Comparison of ENCODE assay signal across 13 mouse cellular contexts in the genomic region with DNA sequence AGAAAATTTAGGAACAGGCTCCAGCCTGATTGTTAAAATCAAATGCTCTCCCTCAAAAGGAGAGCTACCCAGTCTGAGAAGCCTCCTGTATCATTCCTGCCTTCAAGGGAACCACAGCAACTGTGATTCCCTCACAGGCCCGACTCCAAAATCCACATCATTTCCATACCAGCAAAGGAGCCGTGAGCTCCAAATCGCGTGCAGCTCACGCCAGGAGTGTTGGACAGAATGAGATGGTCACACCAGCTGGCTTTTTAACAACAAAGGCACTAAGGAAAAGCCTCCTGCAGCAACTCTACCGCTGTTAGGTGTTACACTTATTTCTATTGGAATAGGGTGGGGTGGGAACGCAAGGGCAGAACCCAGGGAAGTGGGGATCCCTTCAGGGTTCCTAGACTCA.
DNase-seq lines count a peak whose midpoint lies in the region; ATAC-seq and TF ChIP-seq lines count a peak whose summit lies in the region.
"Had no signal": no experiment of that assay in that cellular context is flagged by ENCODE, and none has a peak within 500 bp of the region (broad histone marks: within the 10 kb centered on the region; RNA-seq: fewer than 3 reads in every experiment).

No protein-coding gene starts in this region.

- TF ChIP-seq POLR2A in brain, embryonic 14.5 days (IDR thresholded peaks at IDR 0.05; ENCODE audit: borderline replicate concordance, extremely low read depth, insufficient read depth, insufficient read length, poor library complexity, severe bottlenecking) = no peak

- no peak overlapping the region for H3K4me3 ChIP-seq in forebrain, embryonic 12.5 days (replicated peaks)
- H3K4me3 ChIP-seq in forebrain, embryonic 10.5 days = no peak overlapping the region
- H3K4me3 ChIP-seq in left cerebral cortex, adult 2 months = no peak overlapping the region
- no peak overlapping the region for H3K4me3 ChIP-seq in midbrain, embryonic 15.5 days
- H3K4me3 ChIP-seq: hindbrain, embryonic 12.5 days; limb, embryonic 13.5 days had no signal

- H3K4me1 ChIP-seq in forebrain, embryonic 12.5 days = peaks cover 29% of the 10 kb centered on the region
- H3K4me1 ChIP-seq in forebrain, embryonic 10.5 days = peaks cover 30% of the 10 kb centered on the region
- H3K4me1 ChIP-seq in midbrain, embryonic 15.5 days = peaks cover 25% of the 10 kb centered on the region

- no peaks in the 10 kb centered on the region for H3K9me3 ChIP-seq in forebrain, embryonic 12.5 days
- no peaks in the 10 kb centered on the region for H3K9me3 ChIP-seq in forebrain, embryonic 10.5 days
- no peaks in the 10 kb centered on the region for H3K9me3 ChIP-seq in midbrain, embryonic 15.5 days
- H3K9me3 ChIP-seq: hindbrain, embryonic 12.5 days; limb, embryonic 13.5 days had no signal

- H3K27ac ChIP-seq in forebrain, embryonic 12.5 days = 0 out of 2 replicates have a peak overlapping the region, but pooled peaks have one; percentile 81
- no peak overlapping the region for H3K27ac ChIP-seq in forebrain, embryonic 10.5 days
- H3K27ac ChIP-seq in left cerebral cortex, adult 2 months = peak overlapping the region; percentile 19; the same call in 1 of the 2 replicates
- H3K27ac ChIP-seq in midbrain, embryonic 15.5 days = peak overlapping the region; percentile 8; the same call in 1 of the 2 replicates
- H3K27ac ChIP-seq: limb, embryonic 13.5 days; liver, embryonic 14.5 days had no signal

- ATAC-seq in forebrain, embryonic 12.5 days (ENCODE audit: low FRiP score) = no peak
- ATAC-seq in midbrain, embryonic 15.5 days (replicated peaks) = no peak
- no peak for ATAC-seq in activated CD4-positive, CD25-positive, alpha-beta regulatory T cell, adult 4 months
- ATAC-seq: intestine, postnatal 0 days had no signal

- no peak overlapping the region for H3K9ac ChIP-seq in forebrain, embryonic 12.5 days
- no peak overlapping the region for H3K9ac ChIP-seq in midbrain, embryonic 15.5 days
- H3K9ac ChIP-seq: hindbrain, embryonic 12.5 days; limb, embryonic 13.5 days; liver, embryonic 14.5 days had no signal

- H3K36me3 ChIP-seq in forebrain, embryonic 12.5 days (replicated peaks) = no peaks in the 10 kb centered on the region
- H3K36me3 ChIP-seq in forebrain, embryonic 10.5 days (replicated peaks) = no peaks in the 10 kb centered on the region
- H3K36me3 ChIP-seq in midbrain, embryonic 15.5 days (replicated peaks) = no peaks in the 10 kb centered on the region
- H3K36me3 ChIP-seq: hindbrain, embryonic 12.5 days; limb, embryonic 13.5 days had no signal

- intact Hi-C loops in left cerebral cortex, adult 2 months (cut with DNase I) = no loop called here
- intact Hi-C loops in left cerebral cortex, postnatal 36 days (cut with DNase I) = no loop called here

- DNase-seq in forebrain, embryonic 10.5 days (ENCODE audit: extremely low spot score, low spot score) = no peak
- no peak for DNase-seq in left cerebral cortex, adult 2 months (ENCODE audit: extremely low spot score in 1 of 2, low spot score in 2 of 2)
- no peak for DNase-seq in left cerebral cortex, postnatal 36 days (ENCODE audit: low spot score in 2 of 2)
- DNase-seq in brain, embryonic 14.5 days (ENCODE audit: low read depth) = peak; percentile 75
- DNase-seq in testis, postnatal 14 days (ENCODE audit: low spot score) = no peak
- DNase-seq: thymus, adult 18-20 months had no signal

- peaks cover 26% of the 10 kb centered on the region; the same call in 1 of the 2 replicates for H3K27me3 ChIP-seq in forebrain, embryonic 12.5 days
- H3K27me3 ChIP-seq in forebrain, embryonic 10.5 days (ENCODE audit: poor library complexity, severe bottlenecking) = no peaks in the 10 kb centered on the region
- no peaks in the 10 kb centered on the region for H3K27me3 ChIP-seq in midbrain, embryonic 15.5 days (replicated peaks)
- H3K27me3 ChIP-seq: hindbrain, embryonic 12.5 days; limb, embryonic 13.5 days had no signal

- H3K4me2 ChIP-seq in forebrain, embryonic 12.5 days = no peak overlapping the region
- H3K4me2 ChIP-seq in midbrain, embryonic 15.5 days = no peak overlapping the region
- H3K4me2 ChIP-seq: hindbrain, embryonic 12.5 days; limb, embryonic 13.5 days had no signal

- no peak for TF ChIP-seq CTCF in left cerebral cortex, adult 2 months (IDR thresholded peaks at IDR 0.05)
- no peak for TF ChIP-seq CTCF in brain, embryonic 14.5 days (IDR thresholded peaks at IDR 0.05; ENCODE audit: borderline replicate concordance, extremely low read depth, insufficient read depth, insufficient read length)

- 73% methylated on average over 7 of the region's 7 CpGs for WGBS in forebrain, embryonic 12.5 days
- 84% methylated on average over 7 of the region's 7 CpGs for WGBS in forebrain, embryonic 10.5 days
- 51% methylated on average over 7 of the region's 7 CpGs for WGBS in midbrain, embryonic 15.5 days
